Mouse (Mus musculus): Measurements from ENCODE around the gene Atp8b5. TPM values are rescaled to one million over a fixed set of nuclear protein-coding genes. Genes with fewer than 3 reads are reported as not detected.

Atp8b5 gene
- total RNA-seq, 2 experiments from 2014 or later = 0.29 to 0.55 TPM

DNA sequence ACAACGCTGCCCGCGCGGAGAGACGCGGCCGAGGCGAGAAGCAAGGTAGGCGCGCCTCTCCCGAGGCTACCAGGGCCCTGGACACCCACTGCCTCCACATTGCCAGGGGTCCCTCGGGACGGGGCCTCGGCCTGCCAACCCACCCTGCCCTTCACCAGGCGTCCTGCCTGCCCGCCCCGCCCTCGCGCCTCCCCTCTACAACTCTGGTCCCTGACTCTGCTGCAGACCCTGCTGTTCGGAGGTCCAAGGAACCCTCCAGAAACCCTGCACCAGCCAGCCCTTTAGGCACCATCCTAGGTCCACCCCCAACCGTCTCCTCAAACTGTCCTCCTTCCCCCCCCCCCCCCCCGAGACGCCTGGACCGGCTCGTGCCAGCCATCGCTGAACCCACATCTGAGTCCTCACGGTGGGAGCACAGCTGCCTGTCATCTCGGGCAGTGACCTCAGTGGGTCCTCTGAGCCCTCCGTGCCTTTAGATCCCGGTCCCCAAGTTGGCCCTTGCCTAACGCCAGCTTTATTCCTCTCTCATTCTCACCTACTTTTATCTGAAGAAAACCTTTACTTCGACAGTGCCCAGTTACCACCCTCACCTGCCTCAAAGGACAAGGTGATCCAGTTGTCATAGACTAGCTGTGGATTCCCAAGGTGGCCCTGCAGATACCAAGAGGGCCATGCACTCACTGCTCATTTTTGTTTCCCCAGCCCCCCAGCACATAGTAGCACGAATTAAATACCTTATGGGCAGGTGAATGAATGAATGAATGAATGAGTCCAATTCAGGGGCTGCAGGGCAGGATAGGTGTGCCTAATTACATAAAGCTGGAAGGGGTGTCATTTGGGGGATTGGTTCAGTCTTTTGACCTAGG is 115.4 kb downstream of the Atp8b5 start:
- DNase-seq (ENCODE audit: low spot score in 2 of 2) = no peak

DNA sequence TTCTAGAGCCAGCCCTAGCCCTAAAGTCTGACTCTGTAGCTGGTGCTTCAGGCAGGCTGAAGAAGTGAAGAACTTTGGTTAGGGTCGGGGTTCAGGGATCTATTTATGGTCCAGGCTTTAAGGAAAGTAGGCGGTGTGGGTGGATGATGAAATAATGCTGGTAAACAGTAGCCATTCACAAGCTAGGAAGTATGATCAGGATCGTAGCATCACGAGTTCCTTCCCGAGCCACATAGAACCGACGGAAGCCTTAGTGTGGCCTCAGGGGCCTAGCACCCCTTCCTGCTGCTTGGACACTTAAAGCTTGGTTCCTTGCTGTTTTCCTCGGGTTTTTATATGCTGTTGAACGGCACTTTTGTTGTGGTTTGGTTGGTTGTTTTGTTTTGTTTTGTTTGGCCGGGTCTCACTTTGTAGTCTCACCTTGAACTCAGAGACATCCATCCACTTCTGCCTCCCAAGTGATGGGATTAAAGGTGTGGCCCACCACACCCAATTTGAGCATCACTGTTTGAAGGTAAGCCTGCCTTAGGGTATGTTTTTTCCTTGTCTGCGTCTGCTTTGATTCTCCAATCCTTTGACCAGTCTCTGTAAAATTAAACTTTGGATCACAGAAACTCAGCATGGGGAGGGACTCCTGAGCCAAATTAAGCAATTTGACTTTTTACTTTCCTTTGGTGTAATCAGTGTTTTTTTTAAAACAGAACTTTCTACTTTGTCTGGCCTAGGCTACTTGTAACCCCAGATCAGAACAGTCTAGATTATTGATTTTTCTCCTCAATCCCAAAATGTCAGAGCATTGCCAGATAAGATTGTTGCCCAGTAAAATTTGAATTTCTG is 116.5 kb downstream of the Atp8b5 start:
- DNase-seq (ENCODE audit: low spot score in 2 of 2) = no peak

GRCm38 (mm10) chr4:43384083-43384460 is 117.1 kb downstream of the Atp8b5 start:
- DNase-seq (ENCODE audit: low spot score in 2 of 2) = no peak

DNA sequence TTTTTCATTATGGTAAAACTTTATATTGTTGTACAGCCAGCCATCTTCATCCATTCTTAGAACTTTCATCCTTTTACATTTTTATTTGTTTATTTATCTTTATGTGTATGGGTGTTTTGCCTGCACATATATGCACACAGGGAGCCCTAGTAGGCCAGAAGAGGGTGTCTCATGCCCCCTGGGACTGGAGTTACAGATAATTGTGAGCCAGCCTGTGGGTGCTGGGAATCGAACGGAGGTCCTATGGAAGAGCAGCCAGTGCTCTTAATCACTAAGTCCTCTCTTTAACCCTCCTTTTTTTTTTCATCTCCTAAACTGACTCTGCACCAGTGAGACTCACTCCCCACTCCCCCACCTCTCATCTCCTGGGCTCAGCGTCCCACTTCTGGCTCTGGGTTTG is 117.6 kb downstream of the Atp8b5 start:
- no peak for DNase-seq (ENCODE audit: low spot score in 2 of 2)

DNA sequence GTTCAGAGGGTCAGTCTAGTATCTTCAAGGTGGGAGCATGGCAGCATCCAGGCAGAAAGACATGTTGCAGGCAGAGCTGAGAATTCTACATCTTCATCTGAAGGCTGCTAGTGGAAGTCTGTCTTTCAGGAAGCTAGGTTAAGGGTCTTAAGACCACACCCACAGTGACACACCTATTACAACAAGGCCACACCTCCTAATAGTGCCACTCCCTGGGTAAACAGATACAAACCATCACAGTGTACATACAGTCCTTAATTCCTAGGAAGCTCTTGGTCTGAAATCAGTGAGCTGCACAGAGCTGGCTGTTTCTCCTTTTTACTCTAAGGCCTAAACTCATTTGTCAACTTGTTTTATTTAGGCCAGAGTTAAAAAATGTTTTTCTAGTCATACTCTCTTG is 120.0 kb downstream of the Atp8b5 start:
- DNase-seq (ENCODE audit: low spot score in 2 of 2) = no peak

DNA sequence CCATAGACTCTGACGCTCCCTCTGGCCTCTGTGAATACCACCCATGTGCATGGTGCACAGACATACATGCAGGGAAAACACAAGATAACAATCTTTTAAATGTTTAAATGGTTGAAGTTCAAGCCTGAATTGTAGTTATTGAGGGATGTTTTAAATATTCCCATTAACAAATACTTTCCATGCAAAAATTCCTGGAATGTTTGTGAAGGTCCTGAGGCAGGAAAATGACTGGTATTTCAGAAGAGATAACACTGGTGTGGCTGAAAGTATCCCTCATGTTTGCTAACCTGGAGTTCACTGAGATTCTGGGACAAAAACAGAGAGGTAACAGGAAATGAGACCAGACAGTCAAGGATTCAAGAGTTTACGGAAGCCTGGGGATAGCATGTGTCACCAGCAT is 122.4 kb downstream of the Atp8b5 start:
- DNase-seq (ENCODE audit: low spot score in 2 of 2) = no peak

DNA sequence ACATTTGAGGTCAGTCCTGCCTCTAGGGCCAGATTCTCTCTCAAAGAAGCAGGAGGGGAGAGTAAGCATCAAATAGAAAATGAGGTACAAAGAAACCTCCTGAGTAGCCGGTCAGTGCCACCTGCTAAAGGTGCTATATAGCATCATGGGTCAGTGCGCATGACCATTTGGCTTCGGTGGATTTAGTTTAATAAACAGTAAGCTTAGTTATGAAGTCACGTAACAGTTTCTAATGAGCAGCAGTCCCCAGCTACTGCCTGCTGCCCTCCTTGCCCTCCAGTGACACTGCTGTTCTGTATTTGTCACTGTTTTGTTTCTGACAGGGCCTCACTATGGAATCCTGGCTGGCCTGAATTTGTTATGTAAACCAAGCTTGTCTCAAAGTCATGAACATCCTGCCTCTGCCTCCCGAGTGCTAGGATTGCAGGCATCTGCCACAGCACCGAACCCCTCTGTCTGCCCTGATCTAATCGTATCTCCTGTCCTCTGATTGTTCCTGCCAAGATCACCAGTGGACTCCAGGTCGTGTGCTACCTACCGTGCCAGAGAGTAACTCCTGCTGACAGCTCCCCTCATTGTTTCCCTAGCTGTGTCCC is 123.0 kb downstream of the Atp8b5 start:
- no peak for DNase-seq (ENCODE audit: low spot score in 2 of 2)

DNA sequence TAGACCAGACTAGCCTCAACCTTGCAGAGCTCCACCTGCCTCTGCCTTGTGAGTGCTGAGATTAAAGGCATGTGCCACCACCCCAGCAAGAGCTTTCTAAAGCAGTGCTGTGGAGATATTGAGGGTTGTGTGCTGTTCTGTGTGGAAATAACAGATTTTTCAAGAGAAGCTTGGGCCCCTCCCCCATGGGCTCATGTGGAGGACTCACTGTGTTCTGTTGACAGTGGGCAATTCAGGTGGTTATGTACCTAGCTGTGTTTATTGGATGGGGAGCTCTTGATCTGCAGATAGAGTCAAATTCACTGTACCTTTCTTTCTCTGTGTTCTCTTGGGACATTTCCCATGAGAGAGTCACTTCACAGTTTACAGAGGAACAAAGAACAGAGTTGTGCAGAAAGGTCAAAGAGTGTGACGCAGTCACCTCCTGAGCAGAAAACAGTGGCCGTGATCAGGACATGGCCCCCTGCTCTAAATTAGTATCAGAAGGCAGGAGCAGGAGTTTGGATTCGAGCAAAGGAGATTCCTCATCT is 124.6 kb downstream of the Atp8b5 start:
- no peak for DNase-seq (ENCODE audit: low spot score in 2 of 2)

DNA sequence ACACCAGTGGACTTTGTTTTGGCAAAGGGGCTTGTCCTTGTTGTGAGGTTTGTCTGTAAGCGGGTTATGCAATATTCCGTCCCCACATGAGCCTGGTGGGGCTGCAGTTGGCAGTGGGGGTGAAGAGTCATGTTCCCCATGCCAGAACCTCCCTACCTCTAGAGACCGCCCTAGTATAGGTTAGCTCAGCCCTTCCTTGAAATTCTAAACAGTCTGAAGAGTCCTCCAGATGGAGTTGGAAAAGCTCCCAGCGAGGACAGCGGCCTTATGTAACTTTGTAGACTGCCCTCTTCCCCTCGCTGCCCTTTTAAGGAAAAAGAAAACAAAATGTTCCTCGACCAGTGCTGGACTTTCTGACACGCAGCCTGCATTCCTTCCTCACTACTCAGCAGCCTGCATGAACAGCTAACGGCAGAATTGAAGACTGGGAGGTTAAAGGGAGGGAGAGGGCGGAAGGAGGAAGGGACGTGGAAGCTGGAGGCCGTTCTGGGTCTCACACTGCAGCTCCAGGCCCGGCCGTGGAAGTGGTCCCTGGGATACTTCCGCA is 127.5 kb downstream of the Atp8b5 start:
- no peak for DNase-seq (ENCODE audit: low spot score in 2 of 2)

GRCm38 (mm10) chr4:43395147-43395546 is 128.2 kb downstream of the Atp8b5 start:
- DNase-seq (ENCODE audit: low spot score in 2 of 2) = no peak

GRCm38 (mm10) chr4:43395836-43396235 is 128.9 kb downstream of the Atp8b5 start:
- no peak for DNase-seq (ENCODE audit: low spot score in 2 of 2)

GRCm38 (mm10) chr4:43396381-43396780 is 129.4 kb downstream of the Atp8b5 start:
- no peak for DNase-seq (ENCODE audit: low spot score in 2 of 2)

- DNase-seq (ENCODE audit: low spot score in 2 of 2) = no peak
Measured at GRCm38 (mm10) chr4:43398014-43398413, 131.1 kb downstream of the Atp8b5 start.

GRCm38 (mm10) chr4:43398829-43399331 is 131.9 kb downstream of the Atp8b5 start:
- DNase-seq (ENCODE audit: low spot score in 2 of 2) = peak in 1 of 2 experiments; percentile 46

GRCm38 (mm10) chr4:43399391-43400131 is 132.6 kb downstream of the Atp8b5 start:
- no peak for DNase-seq (ENCODE audit: low spot score in 2 of 2)

DNA sequence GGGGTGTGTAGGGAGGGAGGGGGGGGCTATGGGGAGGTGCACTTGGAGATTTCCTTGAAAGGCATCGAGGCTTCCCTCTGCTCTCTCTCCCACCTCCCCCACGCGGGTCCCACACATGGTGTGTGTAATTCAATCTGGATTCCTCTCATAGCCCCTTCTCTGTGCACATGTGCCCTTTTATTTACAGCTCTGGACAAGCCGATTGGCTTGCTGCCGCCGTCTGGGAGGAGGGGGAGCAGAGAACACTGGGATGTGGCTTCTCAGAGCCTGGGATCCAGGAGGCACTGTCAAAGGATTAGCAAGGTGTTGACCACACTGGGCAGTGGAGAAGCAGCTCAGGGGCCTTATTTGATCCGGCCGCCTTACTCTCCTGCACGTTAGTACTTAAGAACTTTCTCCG is 134.0 kb downstream of the Atp8b5 start:
- DNase-seq (ENCODE audit: low spot score in 2 of 2) = no peak

GRCm38 (mm10) chr4:43401486-43401885 is 134.5 kb downstream of the Atp8b5 start:
- no peak for DNase-seq (ENCODE audit: low spot score in 2 of 2)

DNA sequence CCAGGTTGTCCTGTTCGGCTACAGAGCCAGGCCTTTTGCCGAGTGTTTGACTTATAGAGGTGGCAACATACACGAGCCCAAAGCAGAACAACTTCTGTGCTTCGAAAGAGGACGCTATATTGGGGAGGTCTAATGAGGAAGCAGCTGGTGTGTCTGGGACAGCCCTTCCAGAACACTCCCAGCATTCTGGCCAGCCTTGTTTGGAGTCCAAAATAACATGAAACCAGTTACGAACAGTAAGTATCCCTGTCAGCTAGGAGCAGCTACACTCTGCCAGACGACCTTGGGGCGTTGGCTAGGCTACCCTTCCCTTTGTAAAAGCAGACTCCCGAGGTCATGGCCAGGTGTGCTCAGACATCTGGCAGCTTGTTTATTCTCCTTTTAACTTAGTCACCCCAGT is 135.3 kb downstream of the Atp8b5 start:
- DNase-seq (ENCODE audit: low spot score in 2 of 2) = no peak

GRCm38 (mm10) chr4:43404697-43405096 is 137.7 kb downstream of the Atp8b5 start:
- no peak for DNase-seq (ENCODE audit: low spot score in 2 of 2)

GRCm38 (mm10) chr4:43406162-43406971 is 139.4 kb downstream of the Atp8b5 start:
- DNase-seq (ENCODE audit: low spot score in 2 of 2) = peak; percentile 73 to 77
